Mouse (Mus musculus) kidney, postnatal 0 days (tissue): ENCODE results near the gene Dlgap4. TPM values are rescaled to one million over a fixed set of nuclear protein-coding genes. Genes with fewer than 3 reads are reported as not detected.

Experiments
- ATAC-seq: fragments of 200-750 bp; cut with Nextera tagmentation; replicated peaks from 2 replicates; pipeline ENCODE4 v1.8.0; 2017; ENCODE audit warnings: low read depth, moderate number of reproducible peaks, moderate TSS enrichment, moderate library complexity; ENCODE audit not compliant: low FRiP score
- DNase-seq: peaks from one replicate; pipeline ENCODE4 v3.0.0-alpha.2; 2016; ENCODE audit warnings: low spot score
- H3K27ac ChIP-seq: fragments of 300-500 bp; sonication (generic); 2 replicates; pipeline ENCODE4 v1.5.1; 2014; ENCODE audit warnings: mild to moderate bottlenecking
- H3K27me3 ChIP-seq: fragments of 300-500 bp; sonication (generic); 2 replicates; pipeline ENCODE4 v1.6.1; 2014; ENCODE audit warnings: low read length, mixed read lengths; ENCODE audit not compliant: insufficient read depth
- H3K36me3 ChIP-seq: fragments of 300-500 bp; sonication (generic); 2 replicates; pipeline ENCODE4 v1.6.1; 2014; ENCODE audit warnings: low read length, mixed read lengths; ENCODE audit not compliant: insufficient read depth
- H3K4me1 ChIP-seq: fragments of 300-500 bp; sonication (generic); replicated peaks from 2 replicates; pipeline ENCODE4 v1.6.1; 2014; ENCODE audit warnings: antibody characterized with exemption, low read length, mixed read lengths; ENCODE audit not compliant: insufficient read depth
- H3K4me2 ChIP-seq: fragments of 300-500 bp; sonication (generic); 2 replicates; pipeline ENCODE4 v1.6.1; 2014; ENCODE audit warnings: mild to moderate bottlenecking, low read length, moderate library complexity, mixed read lengths
- H3K4me3 ChIP-seq: fragments of 300-500 bp; sonication (generic); replicated peaks from 2 replicates; pipeline ENCODE4 v1.5.1; 2014; ENCODE audit warnings: low read depth, low read length
- H3K9ac ChIP-seq: fragments of 300-500 bp; sonication (generic); 2 replicates; pipeline ENCODE4 v1.6.1; 2014; ENCODE audit warnings: low read depth, low read length
- H3K9me3 ChIP-seq: fragments of 300-500 bp; sonication (generic); replicated peaks from 2 replicates; pipeline ENCODE4 v1.6.1; 2016; ENCODE audit warnings: low read length, inconsistent platforms, mixed read lengths
- CTCF ChIP-seq: IDR thresholded peaks from 2 replicates; pipeline ENCODE4 v1.5.1; 2016; ENCODE audit warnings: antibody characterized with exemption, low read depth, mild to moderate bottlenecking, moderate library complexity
- WGBS: fragments of 180-500 bp; shearing (Covaris S2); extraction: QIAGEN DNeasy Blood & Tissue Kit; methylation state at CpG from one replicate; pipeline ENCODE4 v1.1.7; 2014; 5-methylcytosine and 5-hydroxymethylcytosine counted together
- polyA plus RNA-seq: library from polyadenylated mRNA; unstranded; fragments of >200 nt; fragmentation: Nextera tagmentation; extraction: Ambion mirVana; gene quantifications from 2 replicates; pipeline ENCODE4 v1.2.1, GENCODE M21; 2015

Dlgap4 gene
- polyA plus RNA-seq, 1 experiment from 2014 or later, result 61.1 TPM

DNA sequence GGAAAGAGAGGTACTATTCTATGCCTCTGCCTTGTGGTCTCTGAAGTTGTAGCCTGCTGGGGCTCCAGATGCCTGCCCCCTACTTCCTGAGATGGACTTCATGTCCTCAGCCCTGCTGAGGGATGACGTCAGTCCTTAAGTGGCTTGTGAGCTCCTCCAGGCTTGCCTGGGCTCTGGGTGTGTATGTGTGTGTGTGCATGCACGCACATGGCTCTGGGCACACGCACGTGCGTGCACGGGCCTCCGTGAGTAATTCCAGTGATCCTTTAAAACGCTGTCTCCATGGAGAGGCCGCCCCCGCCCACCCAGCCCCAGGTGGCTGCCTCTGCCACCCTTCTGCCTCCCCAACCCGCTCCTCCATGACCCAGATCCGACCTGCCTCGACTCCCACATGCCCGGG lies 72.5 kb downstream of the Dlgap4 start:
- WGBS, result 53% methylated on average over 14 of the region's 14 CpGs

DNA sequence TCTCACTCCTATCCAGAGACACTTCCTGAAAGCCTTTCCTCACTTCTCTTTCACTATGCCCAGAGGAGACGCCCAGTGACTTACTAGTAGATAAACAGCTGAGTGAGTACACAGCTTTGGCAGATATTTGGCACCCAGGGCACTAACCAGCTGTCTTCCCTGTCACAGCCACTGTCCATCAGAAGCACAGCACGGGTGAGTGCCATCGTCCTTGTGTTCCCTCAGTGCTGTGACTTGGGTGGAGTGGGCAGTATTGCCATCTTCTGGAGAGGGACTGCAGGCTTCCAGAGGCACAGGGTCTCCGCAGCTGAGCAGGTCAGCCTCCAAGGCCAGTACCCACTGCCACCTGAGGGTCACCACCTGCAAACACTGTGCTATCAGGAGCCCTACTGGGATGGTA lies 73.2 kb downstream of the Dlgap4 start:
- Histone ChIP-seq H3K4me3 (no peak overlapping the region), H3K4me2 (no peak overlapping the region), H3K27me3 (no peaks in the 10 kb centered on the region), H3K9ac (no peak overlapping the region), H3K36me3 (no peaks in the 10 kb centered on the region), H3K4me1 (no peaks in the 10 kb centered on the region), H3K27ac (no peak overlapping the region), H3K9me3 (no peaks in the 10 kb centered on the region)
- ATAC-seq (no peak), DNase-seq (no peak)
- WGBS, result 71% methylated on average over 4 of the region's 4 CpGs
- no peak for TF ChIP-seq CTCF

More for the DNA sequence above, 72.5 kb downstream of the Dlgap4 start:
- H3K4me3 ChIP-seq, result no peak overlapping the region
- no peaks in the 10 kb centered on the region for H3K27me3 ChIP-seq
- ATAC-seq, result no peak
- H3K4me1 ChIP-seq, result no peaks in the 10 kb centered on the region
- no peak overlapping the region for H3K4me2 ChIP-seq
- H3K36me3 ChIP-seq, result no peaks in the 10 kb centered on the region
- no peak for DNase-seq
- no peak for TF ChIP-seq CTCF
- no peak overlapping the region for H3K27ac ChIP-seq
- no peaks in the 10 kb centered on the region for H3K9me3 ChIP-seq
- H3K9ac ChIP-seq, result no peak overlapping the region

DNA sequence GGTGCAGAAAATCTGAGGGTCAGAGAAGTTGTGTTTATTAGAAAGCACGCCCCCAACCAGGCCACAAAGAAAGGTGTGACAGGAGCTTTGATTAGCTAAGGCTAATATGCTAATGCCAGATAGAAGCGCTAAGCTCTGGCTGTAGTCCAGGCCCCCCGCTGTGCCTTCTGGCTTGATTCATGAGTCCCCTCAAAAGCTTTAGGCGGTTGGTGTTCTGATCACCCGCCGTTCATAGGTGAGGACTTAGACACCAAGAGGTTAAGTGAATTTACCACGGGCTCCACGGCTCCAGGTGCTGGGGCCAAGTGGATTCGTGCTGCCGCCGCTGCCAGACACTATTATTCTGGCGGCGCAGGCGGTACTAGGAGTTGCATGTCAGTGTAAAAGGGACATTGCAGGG lies 75.1 kb downstream of the Dlgap4 start:
- Histone ChIP-seq H3K4me1 (no peaks in the 10 kb centered on the region), H3K4me3 (no peak overlapping the region), H3K36me3 (no peaks in the 10 kb centered on the region), H3K27ac (no peak overlapping the region), H3K9me3 (no peaks in the 10 kb centered on the region), H3K27me3 (no peaks in the 10 kb centered on the region), H3K4me2 (no peak overlapping the region), H3K9ac (no peak overlapping the region)
- WGBS, result 8% methylated on average over 14 of the region's 14 CpGs
- ATAC-seq (no peak), DNase-seq (no peak)
- no peak for TF ChIP-seq CTCF

DNA sequence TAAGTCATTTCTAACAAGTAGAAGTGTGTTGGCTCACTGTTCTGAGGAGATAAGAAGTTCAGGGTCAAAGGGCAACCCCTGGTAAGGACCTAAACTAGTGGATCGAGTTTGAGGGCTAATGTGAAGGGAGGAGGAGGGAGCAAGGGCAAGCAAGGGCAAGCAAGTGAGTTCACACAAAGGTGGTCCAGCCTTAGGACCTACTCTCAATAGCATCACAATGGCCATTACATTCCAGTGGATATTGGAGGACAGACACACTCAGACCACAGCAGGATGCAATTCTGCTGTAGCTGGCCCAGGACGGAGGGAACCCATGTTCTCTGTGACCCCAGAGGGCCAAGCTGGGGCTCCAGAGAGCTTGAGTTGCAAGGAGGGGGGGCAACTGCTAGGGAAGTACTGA lies 77.3 kb downstream of the Dlgap4 start:
- Histone ChIP-seq H3K27me3 (no peaks in the 10 kb centered on the region), H3K9me3 (no peaks in the 10 kb centered on the region), H3K4me1 (no peaks in the 10 kb centered on the region), H3K4me3 (no peak overlapping the region), H3K27ac (no peak overlapping the region), H3K4me2 (no peak overlapping the region), H3K9ac (no peak overlapping the region), H3K36me3 (no peaks in the 10 kb centered on the region)
- ATAC-seq (no peak), DNase-seq (no peak)
- no peak for TF ChIP-seq CTCF
- WGBS, result 40% methylated on average over 2 of the region's 2 CpGs

DNA sequence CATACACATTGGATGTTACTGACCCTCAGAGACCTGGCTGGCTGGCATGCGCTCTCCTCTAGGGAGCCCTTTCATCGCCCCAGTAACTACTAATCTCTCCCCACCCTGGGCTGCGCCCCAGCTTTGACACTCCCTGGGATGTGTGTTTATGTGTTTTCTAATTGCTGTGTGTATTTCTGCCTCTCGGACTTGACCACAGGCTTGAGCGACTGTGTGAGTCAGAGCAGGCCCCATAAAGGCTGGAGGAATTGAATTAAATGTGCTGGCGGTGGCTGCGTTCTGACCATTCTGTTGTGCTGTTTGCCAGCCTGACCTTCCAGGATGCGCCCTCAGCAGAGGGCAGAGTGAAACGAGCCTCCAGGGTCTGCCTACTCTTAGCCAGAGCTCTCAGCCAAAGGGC lies 78.2 kb downstream of the Dlgap4 start:
- H3K36me3 ChIP-seq, result no peaks in the 10 kb centered on the region
- no peak for TF ChIP-seq CTCF
- no peak for ATAC-seq
- DNase-seq, result no peak
- H3K9me3 ChIP-seq, result no peaks in the 10 kb centered on the region
- 59% methylated on average over 9 of the region's 9 CpGs for WGBS
- H3K4me2 ChIP-seq, result no peak overlapping the region
- no peaks in the 10 kb centered on the region for H3K27me3 ChIP-seq
- no peak overlapping the region for H3K9ac ChIP-seq
- no peaks in the 10 kb centered on the region for H3K4me1 ChIP-seq
- no peak overlapping the region for H3K27ac ChIP-seq
- H3K4me3 ChIP-seq, result no peak overlapping the region

DNA sequence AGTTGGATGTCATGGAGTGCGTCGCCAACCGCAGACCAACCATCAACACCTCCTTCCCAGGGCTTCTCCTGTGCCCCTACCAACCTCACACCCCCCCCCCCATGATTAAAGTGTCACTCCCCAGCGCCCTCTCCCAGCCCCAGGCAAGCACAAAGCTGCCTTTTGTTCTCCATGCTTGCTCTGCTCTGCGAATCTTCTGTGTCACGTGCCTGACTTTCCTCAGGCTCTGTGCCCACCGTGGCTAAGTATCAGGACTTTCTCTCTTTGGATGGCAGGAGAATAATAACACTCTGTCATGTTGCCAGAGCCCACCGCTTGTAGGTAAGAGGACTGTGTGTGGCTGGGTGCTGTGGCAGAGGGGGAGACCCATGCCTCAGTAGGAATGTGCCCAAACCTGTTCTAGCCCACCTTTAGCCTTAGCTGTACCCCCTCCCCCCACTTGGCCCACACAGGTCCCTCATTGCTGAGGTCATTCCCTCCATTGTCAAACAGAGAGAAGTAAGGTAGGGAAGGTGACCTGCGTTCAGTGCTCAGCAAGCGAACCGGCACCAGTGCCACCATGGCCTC lies 79.8 kb downstream of the Dlgap4 start:
- no peak overlapping the region for H3K27ac ChIP-seq

DNA sequence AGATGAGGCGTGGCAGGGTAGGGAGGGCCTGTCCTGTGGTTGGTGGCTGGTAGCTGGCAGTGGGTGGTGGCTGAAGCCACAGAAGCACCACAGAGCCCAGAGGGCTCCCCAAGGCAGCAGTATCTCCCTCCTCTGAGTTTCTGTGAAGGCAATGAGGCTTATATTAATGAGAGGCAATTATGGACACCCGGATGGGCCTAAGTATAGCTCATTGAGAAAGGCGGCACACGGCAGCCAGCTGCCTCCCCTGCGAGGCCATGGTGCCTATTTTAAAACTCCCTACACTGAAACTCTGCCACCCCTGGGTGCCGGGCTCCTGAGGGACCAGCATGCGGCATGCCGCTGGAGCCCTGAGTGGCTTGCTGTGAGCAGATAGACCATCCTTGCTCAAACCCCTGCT lies 83.8 kb downstream of the Dlgap4 start:
- Histone ChIP-seq H3K4me3 (no peak overlapping the region), H3K36me3 (no peaks in the 10 kb centered on the region), H3K4me1 (no peaks in the 10 kb centered on the region), H3K27me3 (no peaks in the 10 kb centered on the region), H3K9ac (no peak overlapping the region), H3K9me3 (no peaks in the 10 kb centered on the region), H3K4me2 (no peak overlapping the region), H3K27ac (no peak overlapping the region)
- no peak for DNase-seq
- 84% methylated on average over 8 of the region's 8 CpGs for WGBS
- no peak for ATAC-seq
- TF ChIP-seq CTCF, result no peak

More for the DNA sequence above, 79.8 kb downstream of the Dlgap4 start:
- ATAC-seq, result no peak; the same call in 1 of the 2 replicates
- no peaks in the 10 kb centered on the region for H3K4me1 ChIP-seq
- no peak overlapping the region for H3K4me2 ChIP-seq
- no peak overlapping the region for H3K9ac ChIP-seq
- no peaks in the 10 kb centered on the region for H3K9me3 ChIP-seq
- no peak for DNase-seq
- no peak overlapping the region for H3K4me3 ChIP-seq
- no peaks in the 10 kb centered on the region for H3K27me3 ChIP-seq
- no peaks in the 10 kb centered on the region for H3K36me3 ChIP-seq
- WGBS, result 67% methylated on average over 11 of the region's 11 CpGs
- TF ChIP-seq CTCF, result no peak
